Mouse (Mus musculus) WW6 (cell line): ENCODE results near the gene Fam163b.
A peak's percentile ranks its signal among the peaks of the same experiment; 100 is the strongest.

Experiments used
- DNase-seq: peaks from one replicate; pipeline ENCODE4 v3.0.0-alpha.2; 2013; ENCODE audit warnings: low read depth, low spot score

Gene Fam163b

GRCm38 (mm10) chr2:27141950-27142693 lies at the start of gene Fam163b:
Gene Fam163b, minus strand, starts transcription at chr2:27142491.
- DNase-seq = peak; percentile 20

GRCm38 (mm10) chr2:27189994-27190393 lies 47.7 kb upstream of the Fam163b start:
- DNase-seq = no peak

GRCm38 (mm10) chr2:27187531-27187930 lies 45.2 kb upstream of the Fam163b start:
- no peak for DNase-seq

- DNase-seq = no peak
Observed at GRCm38 (mm10) chr2:27183734-27184133, 41.4 kb upstream of the Fam163b start.

GRCm38 (mm10) chr2:27181907-27182306 lies 39.6 kb upstream of the Fam163b start:
- no peak for DNase-seq

- no peak for DNase-seq
Observed at GRCm38 (mm10) chr2:27179101-27179500, 36.8 kb upstream of the Fam163b start.

GRCm38 (mm10) chr2:27175696-27176267 lies 33.5 kb upstream of the Fam163b start:
- no peak for DNase-seq

- no peak for DNase-seq
Observed at GRCm38 (mm10) chr2:27174242-27174641, 32.0 kb upstream of the Fam163b start.

GRCm38 (mm10) chr2:27166999-27167398 lies 24.7 kb upstream of the Fam163b start:
- DNase-seq = no peak

- DNase-seq = no peak
Observed at GRCm38 (mm10) chr2:27166074-27166473, 23.8 kb upstream of the Fam163b start.

GRCm38 (mm10) chr2:27164796-27165590 lies 22.7 kb upstream of the Fam163b start, which contains the start of gene Dbh:
Gene Dbh, plus strand, starts transcription at chr2:27165233.
- DNase-seq = no peak

GRCm38 (mm10) chr2:27163851-27164250 lies 21.6 kb upstream of the Fam163b start:
- DNase-seq = no peak

GRCm38 (mm10) chr2:27162656-27163055 lies 20.4 kb upstream of the Fam163b start:
- no peak for DNase-seq

- no peak for DNase-seq
Observed at GRCm38 (mm10) chr2:27161526-27161925, 19.2 kb upstream of the Fam163b start.

- DNase-seq = no peak
Observed at GRCm38 (mm10) chr2:27156596-27156995, 14.3 kb upstream of the Fam163b start.

GRCm38 (mm10) chr2:27154466-27155185 lies 12.3 kb upstream of the Fam163b start:
- DNase-seq = no peak

- no peak for DNase-seq
Observed at GRCm38 (mm10) chr2:27149457-27149856, 7.2 kb upstream of the Fam163b start.

- DNase-seq = no peak
Observed at GRCm38 (mm10) chr2:27146840-27147239, 4.5 kb upstream of the Fam163b start.

GRCm38 (mm10) chr2:27144957-27145356 lies 2.7 kb upstream of the Fam163b start:
- DNase-seq = no peak

GRCm38 (mm10) chr2:27138356-27138755 lies 3.9 kb downstream of the Fam163b start:
- no peak for DNase-seq

GRCm38 (mm10) chr2:27136789-27137188 lies 5.5 kb downstream of the Fam163b start:
- no peak for DNase-seq

GRCm38 (mm10) chr2:27136336-27136735 lies 6.0 kb downstream of the Fam163b start:
- DNase-seq = no peak
